Mouse (Mus musculus) heart, adult 2 months (tissue): Measurements from ENCODE around the gene Cdkn2c.

ENCODE experiments used
- CTCF ChIP-seq: fragments of 200-600 bp; IDR thresholded peaks from 2 replicates; pipeline ENCODE4 v1.8.1; 2022; ENCODE audit warnings: antibody characterized with exemption, mild to moderate bottlenecking, moderate library complexity
- EP300 ChIP-seq: fragments of 200-500 bp; IDR thresholded peaks from 2 replicates; pipeline ENCODE4 v1.6.1; 2011; ENCODE audit warnings: low read depth, low read length, control low read depth; ENCODE audit not compliant: insufficient read depth
- POLR2A ChIP-seq: fragments of 200-500 bp; IDR thresholded peaks from 2 replicates; pipeline ENCODE4 v1.6.1; 2011; ENCODE audit warnings: mild to moderate bottlenecking, low read depth, low read length, control low read depth; ENCODE audit not compliant: insufficient read depth

GRCm38 (mm10) chr4:109630215-109630614 is 36.8 kb downstream of the Cdkn2c start:
- TF ChIP-seq CTCF, result no peak
- TF ChIP-seq POLR2A, result no peak
- no peak for TF ChIP-seq EP300
